Mouse (Mus musculus): Measurements from ENCODE around the gene Zfp74. TPM values are rescaled to one million over a fixed set of nuclear protein-coding genes. Genes with fewer than 3 reads are reported as not detected.

Gene Zfp74
- polyA plus RNA-seq, 1 experiment from 2014 or later: 12.7 TPM

GRCm38 (mm10) chr7:29904101-29904500 is 49.8 kb downstream of the Zfp74 start:
- Histone ChIP-seq H3K4me3 (no peak overlapping the region), H3K27me3 (ENCODE audit: low read depth, poor library complexity, severe bottlenecking) (no peaks in the 10 kb centered on the region), H3K27ac (replicated peaks) (no peak overlapping the region), H3K4me1 (peaks cover 11% of the 10 kb centered on the region), H3K9me3 (replicated peaks) (0 out of 2 replicates have a peak, but pooled peaks cover 5% of the 10 kb centered on the region), H3K36me3 (peaks cover 47% of the 10 kb centered on the region)
- 96% methylated on average over 4 of the region's 4 CpGs for WGBS
- no peak for DNase-seq (ENCODE audit: low spot score)

DNA sequence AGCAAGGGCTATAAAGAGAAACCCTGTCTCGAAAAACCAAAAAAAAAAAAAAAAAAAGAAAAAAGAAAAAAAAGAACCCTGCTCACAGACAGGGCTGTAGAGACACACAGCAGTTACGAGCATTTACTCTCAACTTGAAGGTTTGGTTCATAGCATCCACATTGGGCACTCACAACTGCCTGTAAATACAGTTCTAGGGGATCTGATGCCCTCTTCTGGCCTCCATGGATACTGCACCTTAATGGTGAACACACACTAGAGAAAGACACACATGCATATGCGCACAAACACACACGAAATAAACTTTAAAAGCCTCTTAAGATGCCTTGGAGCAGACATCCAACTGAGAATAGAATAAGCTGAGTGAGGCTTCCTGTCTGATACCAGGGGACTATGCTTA is 55.5 kb downstream of the Zfp74 start:
- no peak overlapping the region for H3K27ac ChIP-seq (replicated peaks)
- no peaks in the 10 kb centered on the region for H3K27me3 ChIP-seq (ENCODE audit: low read depth, poor library complexity, severe bottlenecking)
- H3K4me1 ChIP-seq: no peaks in the 10 kb centered on the region
- peaks cover 45% of the 10 kb centered on the region for H3K9me3 ChIP-seq (replicated peaks)
- WGBS: 92% methylated on average over 4 of the region's 4 CpGs
- peaks cover 97% of the 10 kb centered on the region for H3K36me3 ChIP-seq
- no peak overlapping the region for H3K4me3 ChIP-seq
- no peak for DNase-seq (ENCODE audit: low spot score)

GRCm38 (mm10) chr7:29892756-29893155 is 61.1 kb downstream of the Zfp74 start:
- H3K4me3 ChIP-seq: no peak overlapping the region
- H3K9me3 ChIP-seq (replicated peaks): peaks cover 68% of the 10 kb centered on the region
- WGBS: 98% methylated on average over 4 of the region's 4 CpGs
- DNase-seq (ENCODE audit: low spot score): no peak
- H3K27ac ChIP-seq (replicated peaks): no peak overlapping the region
- no peaks in the 10 kb centered on the region for H3K27me3 ChIP-seq (ENCODE audit: low read depth, poor library complexity, severe bottlenecking)
- H3K4me1 ChIP-seq: no peaks in the 10 kb centered on the region
- H3K36me3 ChIP-seq: peaks cover 83% of the 10 kb centered on the region

GRCm38 (mm10) chr7:29890501-29890900 is 63.4 kb downstream of the Zfp74 start:
- Histone ChIP-seq H3K9me3 (replicated peaks) (peaks cover 80% of the 10 kb centered on the region), H3K4me1 (no peaks in the 10 kb centered on the region), H3K27ac (replicated peaks) (no peak overlapping the region), H3K27me3 (ENCODE audit: low read depth, poor library complexity, severe bottlenecking) (no peaks in the 10 kb centered on the region), H3K4me3 (no peak overlapping the region), H3K36me3 (peaks cover 60% of the 10 kb centered on the region)
- no peak for DNase-seq (ENCODE audit: low spot score)
- 96% methylated on average over 7 of the region's 7 CpGs for WGBS

- Histone ChIP-seq H3K4me1 (no peaks in the 10 kb centered on the region), H3K36me3 (peaks cover 25% of the 10 kb centered on the region), H3K9me3 (replicated peaks) (peaks cover 71% of the 10 kb centered on the region), H3K27me3 (ENCODE audit: low read depth, poor library complexity, severe bottlenecking) (no peaks in the 10 kb centered on the region), H3K27ac (replicated peaks) (no peak overlapping the region), H3K4me3 (no peak overlapping the region)
- WGBS: 92% methylated on average over 7 of the region's 7 CpGs
- no peak for DNase-seq (ENCODE audit: low spot score)
Observed at GRCm38 (mm10) chr7:29880916-29881315, 73.0 kb downstream of the Zfp74 start.

Small RNA genes lying within 50 kb of the gene (microRNA-seq; reads per million reads assigned to microRNA genes)
- gene Mir7668: not detected

Other genes starting within 250 kb of the Zfp74 start
- 0.05 and 0.06 TPM in 2 replicates for gene Catsperg2, start 227.1 kb downstream of the Zfp74 start, polyA plus RNA-seq (2016; fragmentation: Nextera tagmentation; extraction: Ambion mirVana)
- gene Zfp84, start 185.5 kb downstream of the Zfp74 start, polyA plus RNA-seq (2016; fragmentation: Nextera tagmentation; extraction: Ambion mirVana): 10.9 and 14.6 TPM in 2 replicates
- gene Zfp30, start 170.1 kb downstream of the Zfp74 start, polyA plus RNA-seq (2016; fragmentation: Nextera tagmentation; extraction: Ambion mirVana): 6.8 and 8.3 TPM in 2 replicates
- gene Zfp790, start 138.0 kb downstream of the Zfp74 start, polyA plus RNA-seq (2016; fragmentation: Nextera tagmentation; extraction: Ambion mirVana): 12.7 and 17.5 TPM in 2 replicates
- gene Zfp940, start 100.4 kb downstream of the Zfp74 start, polyA plus RNA-seq (2016; fragmentation: Nextera tagmentation; extraction: Ambion mirVana): 9.7 and 10.3 TPM in 2 replicates
- 8.8 and 9.3 TPM in 2 replicates for gene Zfp420, start 94.1 kb downstream of the Zfp74 start, polyA plus RNA-seq (2016; fragmentation: Nextera tagmentation; extraction: Ambion mirVana)
- gene Zfp27, start 47.5 kb downstream of the Zfp74 start, polyA plus RNA-seq (2016; fragmentation: Nextera tagmentation; extraction: Ambion mirVana): 10.6 and 12.8 TPM in 2 replicates
- gene Zfp383, start 45.9 kb downstream of the Zfp74 start, polyA plus RNA-seq (2016; fragmentation: Nextera tagmentation; extraction: Ambion mirVana): 5.4 and 7.3 TPM in 2 replicates
- gene Zfp568, start 29.9 kb upstream of the Zfp74 start, polyA plus RNA-seq (2016; fragmentation: Nextera tagmentation; extraction: Ambion mirVana): 22.8 and 23.3 TPM in 2 replicates
- gene Zfp14, start 97.3 kb upstream of the Zfp74 start, polyA plus RNA-seq (2016; fragmentation: Nextera tagmentation; extraction: Ambion mirVana): 4.1 and 4.4 TPM in 2 replicates
- 6.8 and 9.2 TPM in 2 replicates for gene Zfp82, start 118.8 kb upstream of the Zfp74 start, polyA plus RNA-seq (2016; fragmentation: Nextera tagmentation; extraction: Ambion mirVana)
- gene Gm26920, start 136.3 kb upstream of the Zfp74 start, polyA plus RNA-seq (2016; fragmentation: Nextera tagmentation; extraction: Ambion mirVana): 1.3 and 2.2 TPM in 2 replicates
- gene Zfp566, start 136.4 kb upstream of the Zfp74 start, polyA plus RNA-seq (2016; fragmentation: Nextera tagmentation; extraction: Ambion mirVana): 14.3 and 18.5 TPM in 2 replicates
- gene Zfp260, start 140.7 kb upstream of the Zfp74 start, polyA plus RNA-seq (2016; fragmentation: Nextera tagmentation; extraction: Ambion mirVana): 113 and 116 TPM in 2 replicates
- 10.6 and 13.0 TPM in 2 replicates for gene Zfp382, start 167.9 kb upstream of the Zfp74 start, polyA plus RNA-seq (2016; fragmentation: Nextera tagmentation; extraction: Ambion mirVana)
- gene Zfp146, start 215.7 kb upstream of the Zfp74 start, polyA plus RNA-seq (2016; fragmentation: Nextera tagmentation; extraction: Ambion mirVana): 17.0 and 21.2 TPM in 2 replicates
- gene Cox7a1, start 230.1 kb upstream of the Zfp74 start, polyA plus RNA-seq (2016; fragmentation: Nextera tagmentation; extraction: Ambion mirVana): 4.1 and 7.2 TPM in 2 replicates
- gene Capns1, start 244.7 kb upstream of the Zfp74 start, polyA plus RNA-seq (2016; fragmentation: Nextera tagmentation; extraction: Ambion mirVana): 52.1 and 55.5 TPM in 2 replicates

All from midbrain, embryonic 10.5 days (tissue).